Mouse (Mus musculus) lung, postnatal 25 days (tissue): ENCODE data around the gene Prtn3.

ENCODE experiments used
- DNase-seq: peaks from one replicate; pipeline ENCODE4 v3.0.0; 2022; ENCODE audit warnings: low spot score

Prtn3 gene

DNA sequence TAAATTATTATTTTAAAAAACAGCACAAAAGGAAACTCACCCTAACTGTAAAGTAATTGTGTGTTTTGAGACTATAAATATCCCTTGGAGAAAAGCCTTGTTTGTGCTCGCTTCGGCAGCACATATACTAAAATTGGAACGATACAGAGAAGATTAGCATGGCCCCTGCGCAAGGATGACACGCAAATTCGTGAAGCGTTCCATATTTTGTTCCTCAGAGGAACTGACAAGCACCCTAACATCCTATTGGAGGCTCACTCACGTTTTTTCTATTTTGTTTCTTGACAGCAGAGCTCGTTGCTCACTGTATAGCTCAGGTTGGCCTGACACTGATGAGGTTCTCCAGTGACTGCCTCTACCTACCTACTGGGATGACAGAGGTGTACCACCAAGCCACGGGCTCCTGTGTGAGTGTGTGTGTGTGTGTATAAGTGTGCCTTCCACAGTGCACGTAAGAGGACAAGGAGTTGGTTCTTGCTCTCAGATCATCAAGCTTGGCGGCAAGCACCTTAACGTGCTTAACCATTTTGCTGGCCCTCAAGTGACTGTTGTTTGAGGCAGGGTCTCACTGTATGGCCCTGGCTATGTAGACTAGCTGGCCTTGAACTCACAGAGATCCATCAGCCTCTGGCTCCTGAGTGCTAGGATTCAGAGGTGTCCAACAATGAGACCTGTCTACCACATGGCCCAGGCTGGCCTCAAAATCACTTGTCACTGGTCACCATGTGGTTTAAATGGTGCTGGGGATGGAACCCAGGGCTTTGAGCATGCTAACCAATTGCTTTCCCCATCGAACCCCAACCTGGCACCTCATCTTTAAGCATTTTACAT lies 35.0 kb downstream of the Prtn3 start:
- DNase-seq, result no peak

DNA sequence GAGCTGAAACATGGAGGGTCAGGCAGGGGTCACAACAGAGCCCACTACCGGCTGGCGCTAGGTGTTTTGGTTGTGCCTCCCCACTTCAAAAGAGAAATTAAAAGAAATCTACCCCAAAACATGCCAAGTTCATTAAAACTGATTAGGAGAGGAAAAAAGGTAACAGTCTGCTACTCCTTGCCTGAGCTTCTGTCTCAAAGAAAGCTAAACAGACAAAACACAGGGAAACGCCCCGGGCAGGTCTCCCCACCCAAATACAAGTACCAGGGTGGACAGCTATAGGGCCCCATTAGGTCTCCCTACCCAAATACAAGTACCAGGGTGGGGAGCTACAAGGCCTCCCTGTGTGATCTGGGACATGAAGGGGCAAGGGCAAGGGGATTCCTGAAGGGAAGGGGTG lies 36.3 kb downstream of the Prtn3 start, which contains the start of gene Gm26602:
TSS of gene Gm26602 (plus strand) at position 301 of the 400 bp plus-strand sequence.
- DNase-seq, result no peak

DNA sequence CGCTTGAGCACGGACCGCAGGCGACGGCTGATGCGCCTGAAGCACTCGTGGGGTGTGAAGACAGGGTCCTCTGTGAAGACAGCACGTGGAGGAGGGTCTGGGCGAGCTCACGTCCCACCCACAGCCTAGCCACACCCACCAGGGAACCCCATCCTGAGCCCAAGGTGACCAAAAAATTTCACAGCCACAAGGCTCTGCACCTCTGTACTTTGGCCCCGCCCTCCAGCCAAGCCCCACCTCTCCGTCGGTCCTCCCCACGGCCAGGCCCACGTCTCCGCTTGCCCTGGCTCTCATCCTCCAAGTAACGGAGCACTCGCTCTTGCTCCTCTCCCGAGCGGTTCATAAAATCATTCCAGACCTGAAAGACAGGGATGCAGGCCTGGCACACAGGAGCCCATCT lies 38.1 kb downstream of the Prtn3 start:
- DNase-seq, result no peak

DNA sequence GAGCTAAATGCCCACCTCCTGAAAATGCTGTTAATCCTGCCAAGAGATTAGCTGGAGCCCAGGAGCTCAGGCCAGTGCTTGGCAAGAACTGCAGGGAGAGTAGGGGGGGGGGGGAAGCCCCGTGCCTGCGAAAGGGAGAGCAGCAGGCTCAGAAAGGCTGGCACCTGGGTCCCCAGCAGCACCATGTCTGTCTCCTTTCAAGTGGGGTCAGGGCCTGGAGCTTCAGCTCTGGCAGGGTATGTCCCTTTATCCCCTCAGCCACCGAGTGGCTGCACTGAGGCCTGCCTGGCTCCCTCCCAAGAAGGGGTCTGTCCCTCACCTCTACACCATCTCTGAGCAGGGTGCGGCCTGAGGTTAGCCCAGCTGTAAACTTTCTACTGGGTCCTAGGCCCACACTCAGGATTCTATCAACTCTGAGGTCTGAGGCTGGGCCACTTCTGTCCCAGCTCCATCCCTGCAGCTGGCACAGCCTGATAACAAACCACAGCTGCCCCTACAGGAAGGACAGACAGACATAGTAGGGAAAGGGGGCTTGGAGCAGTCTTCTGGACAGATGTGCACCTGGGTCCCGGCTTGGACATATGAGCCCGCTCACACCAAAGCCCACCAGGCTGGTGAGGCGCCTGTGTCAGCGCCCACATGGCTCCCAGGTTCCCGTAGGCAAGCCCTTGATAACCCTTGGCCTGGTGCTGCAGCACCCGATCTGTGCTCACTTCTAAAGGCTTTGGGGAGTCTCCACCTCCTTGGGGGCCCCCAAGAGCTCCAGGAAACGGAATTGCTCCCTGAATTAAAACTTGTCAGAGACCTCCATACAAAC lies 40.1 kb downstream of the Prtn3 start:
- no peak for DNase-seq

DNA sequence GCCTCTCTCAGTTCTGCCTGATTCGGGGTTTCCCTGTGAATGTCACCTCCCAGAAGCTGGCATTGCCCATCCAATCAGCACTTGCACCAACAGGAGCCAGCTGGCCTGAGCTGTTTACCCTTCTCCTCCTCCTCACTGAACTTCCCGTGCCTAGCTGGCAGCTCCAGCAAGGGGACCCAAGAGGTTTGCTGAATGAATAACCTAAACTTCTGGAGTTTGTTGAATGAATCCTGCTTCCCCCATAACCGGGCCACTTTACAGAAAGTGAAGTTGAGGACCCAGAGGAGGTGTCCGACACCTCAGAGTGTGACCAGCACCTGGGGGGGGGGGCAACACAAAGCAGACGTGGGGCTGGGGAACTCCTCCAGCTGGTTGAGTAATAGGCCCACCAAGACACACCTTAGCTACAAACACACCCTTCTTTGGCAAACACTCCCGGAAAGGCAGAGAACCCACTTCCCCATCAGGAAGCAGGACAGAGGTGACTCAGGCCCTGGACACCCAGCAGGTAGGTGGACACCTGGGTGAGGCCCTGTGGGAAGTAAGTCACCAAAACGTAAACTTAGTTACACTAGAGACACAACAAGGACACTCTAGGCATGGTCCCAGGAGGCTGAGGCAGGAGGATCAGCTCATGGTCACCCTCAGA lies 40.8 kb downstream of the Prtn3 start:
- peak; percentile 71 for DNase-seq

DNA sequence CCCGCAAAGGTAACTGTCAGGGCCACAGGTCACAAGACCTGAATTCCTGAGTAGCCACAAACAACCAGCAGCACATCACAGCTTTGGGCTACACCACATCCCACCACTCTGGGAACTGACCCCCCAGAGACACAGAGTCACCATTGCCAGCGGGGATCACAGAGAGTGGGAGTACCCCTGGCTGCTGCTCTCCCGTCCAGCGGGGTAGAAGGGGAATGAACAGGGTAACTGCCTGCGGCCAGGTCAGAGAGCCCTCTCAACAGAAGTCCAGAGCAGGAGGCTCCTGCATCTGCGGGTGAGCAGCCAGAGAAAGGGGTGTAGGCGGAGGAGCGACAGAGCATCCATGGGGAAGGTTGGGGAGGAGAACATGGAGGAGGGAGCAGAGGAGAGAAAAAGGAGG lies 41.8 kb downstream of the Prtn3 start:
- DNase-seq, result no peak

DNA sequence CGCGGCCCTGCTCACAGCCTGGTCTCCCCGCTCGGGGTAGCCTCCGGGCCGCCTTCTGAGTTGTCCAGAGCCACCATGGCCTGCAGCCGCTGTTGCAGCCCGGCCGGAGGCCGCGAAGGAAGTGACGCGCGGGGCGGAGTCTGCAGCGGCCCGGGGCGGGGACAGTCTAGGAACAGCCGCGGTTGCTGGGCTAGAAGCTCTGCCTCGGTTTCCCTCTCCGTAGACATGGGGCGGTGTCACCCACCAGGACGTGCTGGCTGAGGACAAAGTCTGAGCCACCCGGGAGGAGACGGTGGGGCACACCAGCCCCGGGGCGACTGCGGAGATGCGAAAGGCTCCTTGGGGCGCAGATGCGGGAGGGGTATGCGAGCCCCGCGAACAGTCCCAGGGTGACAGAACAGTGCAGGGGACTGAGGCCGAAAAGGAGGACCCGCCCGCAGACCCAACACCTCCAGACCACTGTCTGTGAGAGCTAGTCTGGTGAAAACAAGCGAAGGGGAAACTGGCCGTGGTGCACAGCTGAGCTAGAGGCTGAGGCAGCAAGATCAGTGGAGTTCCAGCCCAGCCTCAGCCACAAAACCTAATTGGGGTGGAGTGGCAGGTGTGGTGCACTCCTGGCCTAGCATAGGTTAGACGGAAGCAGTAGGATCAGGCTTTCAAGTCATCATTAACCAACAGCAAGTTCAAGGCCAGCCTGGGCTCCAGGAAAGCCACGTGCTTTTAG lies 42.7 kb downstream of the Prtn3 start, which contains the start of gene Kiss1r:
TSS of gene Kiss1r (plus strand) at position 164 of the 724 bp plus-strand sequence.
- peak; percentile 90 for DNase-seq

DNA sequence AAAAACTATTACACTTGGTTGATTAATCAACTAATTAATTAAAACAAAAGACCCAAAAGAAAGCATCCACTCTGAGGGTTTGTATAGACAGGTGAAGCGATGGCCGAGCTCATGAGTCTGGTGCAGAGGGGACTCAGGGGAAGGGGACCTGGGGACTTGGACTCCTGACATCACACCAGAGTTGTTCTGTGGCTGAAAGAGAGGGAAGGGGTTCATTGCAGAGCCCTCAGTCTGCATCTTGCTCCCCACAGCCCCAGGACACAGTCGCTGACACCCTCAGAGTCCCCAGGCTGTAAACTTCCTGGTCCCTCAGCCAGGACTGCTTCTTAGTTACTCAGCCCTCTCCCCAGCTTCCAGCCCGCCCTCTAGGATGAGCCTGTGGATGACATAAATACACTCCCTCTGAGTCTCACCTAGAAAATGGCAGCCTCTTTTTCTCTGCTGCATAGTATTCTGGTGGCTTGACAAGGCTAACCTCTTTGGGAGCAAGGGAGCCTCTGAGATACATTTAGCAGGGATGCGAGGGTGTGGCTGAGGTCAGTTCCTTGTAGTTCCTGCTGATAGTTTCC lies 43.3 kb downstream of the Prtn3 start:
- DNase-seq, result no peak

DNA sequence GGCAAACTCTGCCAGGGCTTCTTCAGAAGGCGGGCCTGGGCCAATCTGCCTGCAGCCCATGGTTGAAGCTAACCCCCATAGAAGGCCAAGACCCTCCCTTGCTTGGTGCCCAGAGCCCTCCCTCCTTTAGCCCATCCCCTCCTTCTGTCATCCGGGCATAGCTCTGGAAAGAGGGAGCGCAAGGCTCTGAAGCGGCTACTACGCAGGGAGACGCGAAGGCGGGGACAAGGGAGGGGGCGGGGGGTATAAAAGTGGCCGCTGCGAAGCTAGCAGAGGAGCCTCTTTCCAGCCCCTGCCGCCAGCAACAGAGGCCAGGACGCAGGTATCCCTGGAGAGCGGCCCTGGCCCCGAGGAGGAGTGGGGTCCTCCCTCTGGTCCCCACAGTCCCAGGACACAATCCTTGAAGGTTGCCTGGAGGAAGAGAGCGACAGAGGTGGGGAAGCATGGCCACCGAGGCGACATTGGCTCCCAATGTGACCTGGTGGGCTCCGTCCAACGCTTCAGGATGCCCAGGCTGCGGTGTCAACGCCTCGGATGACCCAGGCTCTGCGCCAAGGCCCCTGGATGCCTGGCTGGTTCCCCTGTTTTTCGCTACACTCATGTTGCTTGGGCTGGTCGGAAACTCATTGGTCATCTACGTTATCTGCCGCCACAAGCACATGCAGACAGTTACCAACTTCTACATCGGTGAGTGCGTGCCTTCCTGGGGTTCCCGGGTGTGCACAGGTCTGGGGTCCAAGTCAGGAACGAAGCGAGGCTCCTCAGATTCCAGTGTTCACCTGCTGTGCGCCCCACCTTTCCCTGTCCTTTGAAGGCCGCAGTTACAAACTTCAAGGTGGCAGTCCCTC lies 44.2 kb downstream of the Prtn3 start:
- no peak for DNase-seq

DNA sequence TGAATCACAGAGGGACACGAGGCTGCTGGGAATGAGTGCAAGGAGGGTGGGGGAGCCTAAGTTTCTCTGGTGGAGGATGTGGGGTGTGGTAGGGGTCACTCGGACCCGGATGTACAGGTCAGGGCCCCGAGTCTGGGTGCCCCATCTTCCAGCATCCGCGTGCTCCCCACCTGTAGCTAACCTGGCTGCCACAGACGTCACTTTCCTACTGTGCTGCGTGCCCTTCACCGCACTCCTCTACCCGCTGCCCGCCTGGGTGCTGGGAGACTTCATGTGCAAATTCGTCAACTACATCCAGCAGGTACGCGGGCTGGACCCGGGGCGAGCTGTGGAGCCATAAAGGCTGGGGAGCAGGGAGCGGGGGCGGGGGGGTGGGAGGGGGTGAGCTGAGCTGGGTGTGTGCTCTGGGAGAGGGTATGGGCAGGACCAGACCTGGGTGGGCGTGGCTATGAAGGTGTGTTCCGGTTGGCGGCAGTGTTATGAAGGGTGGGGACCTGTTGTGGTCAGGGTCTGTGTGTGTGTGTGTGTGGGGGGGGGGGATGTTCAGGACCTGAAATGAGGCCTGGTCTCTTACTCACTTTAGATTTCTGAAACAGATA lies 45.1 kb downstream of the Prtn3 start:
- no peak for DNase-seq

DNA sequence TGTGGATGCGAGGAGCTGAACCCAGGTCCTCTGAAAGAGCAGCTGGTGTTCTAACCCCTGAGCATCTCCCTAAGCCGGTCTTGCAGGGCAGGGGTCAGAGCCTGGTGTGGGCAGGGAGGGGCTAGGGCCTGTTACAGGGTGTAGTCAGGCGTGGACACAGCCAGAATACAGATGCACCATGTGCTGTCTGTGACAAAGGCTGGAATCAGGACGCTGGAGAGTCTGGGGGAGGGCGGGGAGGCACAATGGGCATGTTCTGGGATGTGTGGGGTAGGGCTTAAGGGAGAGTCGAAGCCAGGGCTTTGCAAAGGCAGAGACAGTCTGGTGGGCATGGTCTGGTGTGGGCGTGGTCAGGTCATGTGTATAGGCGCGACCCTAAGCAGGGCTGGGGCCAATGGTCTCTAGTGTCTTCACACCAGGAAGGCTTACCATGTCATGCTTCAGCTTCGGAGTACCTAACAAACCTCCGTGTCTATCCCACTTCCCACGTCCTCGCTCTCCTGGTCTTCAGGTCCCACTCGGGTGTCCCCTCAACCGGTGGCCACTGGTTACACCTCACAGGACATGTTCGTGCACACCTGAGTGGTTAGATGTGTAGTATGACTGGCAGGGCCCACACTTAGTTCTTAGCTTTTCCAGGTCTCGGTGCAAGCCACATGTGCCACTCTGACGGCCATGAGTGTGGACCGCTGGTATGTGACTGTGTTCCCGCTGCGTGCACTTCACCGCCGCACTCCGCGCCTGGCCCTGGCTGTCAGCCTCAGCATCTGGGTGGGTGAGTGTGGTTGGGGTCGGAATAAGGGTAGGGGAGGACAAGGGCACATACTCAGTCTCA lies 46.0 kb downstream of the Prtn3 start:
- no peak for DNase-seq

DNA sequence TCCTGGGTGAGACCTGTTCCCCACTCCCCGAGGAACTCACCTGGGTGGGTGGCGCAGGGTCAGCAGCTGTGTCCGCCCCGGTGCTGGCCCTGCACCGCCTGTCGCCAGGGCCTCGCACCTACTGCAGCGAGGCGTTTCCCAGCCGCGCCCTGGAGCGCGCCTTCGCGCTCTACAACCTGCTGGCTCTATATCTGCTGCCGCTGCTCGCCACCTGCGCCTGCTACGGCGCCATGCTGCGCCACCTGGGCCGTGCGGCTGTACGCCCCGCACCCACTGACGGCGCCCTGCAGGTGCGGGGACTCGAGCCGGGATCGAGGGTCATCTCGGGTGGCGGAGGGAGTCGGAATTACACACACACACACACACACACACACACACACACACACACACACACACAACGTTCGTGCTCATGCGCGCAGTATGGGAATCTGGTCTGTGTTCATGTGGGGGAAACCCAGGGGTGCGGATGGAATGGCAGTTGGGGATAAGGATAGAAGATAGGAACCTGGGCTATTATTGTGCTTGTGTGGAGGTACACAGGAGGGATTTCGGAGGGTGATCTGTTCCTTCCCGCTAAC lies 46.8 kb downstream of the Prtn3 start, which contains the start of gene R3hdm4:
TSS of gene R3hdm4 (minus strand) at position 251 of the 578 bp plus-strand sequence.
- no peak for DNase-seq

DNA sequence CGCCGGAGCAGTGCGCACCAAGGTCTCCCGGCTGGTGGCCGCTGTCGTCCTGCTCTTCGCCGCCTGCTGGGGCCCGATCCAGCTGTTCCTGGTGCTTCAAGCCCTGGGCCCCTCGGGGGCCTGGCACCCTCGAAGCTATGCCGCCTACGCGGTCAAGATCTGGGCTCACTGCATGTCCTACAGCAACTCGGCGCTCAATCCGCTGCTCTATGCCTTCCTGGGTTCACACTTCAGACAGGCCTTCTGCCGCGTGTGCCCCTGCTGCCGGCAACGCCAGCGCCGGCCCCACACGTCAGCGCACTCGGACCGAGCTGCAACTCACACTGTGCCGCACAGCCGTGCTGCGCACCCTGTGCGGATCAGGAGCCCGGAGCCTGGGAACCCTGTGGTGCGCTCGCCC lies 47.3 kb downstream of the Prtn3 start:
- DNase-seq, result no peak

DNA sequence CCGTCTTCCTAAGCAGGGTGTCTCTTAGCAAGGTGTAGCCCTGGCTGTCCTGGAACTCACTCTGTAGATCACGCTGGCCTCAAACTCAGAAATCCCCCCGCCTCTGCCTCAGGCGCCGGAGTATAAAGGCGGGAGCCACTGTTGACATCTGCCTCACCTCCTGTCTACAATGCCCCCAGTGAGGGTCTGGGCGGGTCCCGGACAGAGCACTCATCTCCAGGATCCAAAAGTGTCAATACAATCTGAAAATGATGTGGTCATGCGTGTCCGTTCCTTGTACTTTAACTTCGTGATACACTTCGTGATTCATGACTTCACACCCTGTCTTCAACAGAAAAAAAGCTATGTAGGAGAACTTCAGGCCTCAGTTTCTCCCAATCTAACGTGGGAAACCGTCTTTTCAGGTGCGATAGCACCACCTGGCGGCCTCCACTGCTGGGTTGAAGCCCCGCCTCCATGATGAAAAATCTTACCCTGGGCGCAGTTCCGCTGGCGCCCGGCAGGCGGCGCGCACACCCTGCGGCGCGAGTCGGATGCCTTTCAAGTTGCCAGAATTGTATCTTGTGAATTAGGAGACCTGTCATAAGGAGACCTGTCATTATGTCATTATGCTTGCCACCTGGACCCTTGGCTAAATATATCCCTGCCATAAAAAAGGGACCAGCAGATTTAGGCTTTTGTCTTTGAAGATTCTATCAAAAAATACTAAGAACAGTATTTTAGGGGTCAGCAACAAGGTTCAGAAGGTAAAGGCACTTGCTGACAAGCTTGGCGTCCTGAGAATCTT lies 50.9 kb downstream of the Prtn3 start:
- DNase-seq, result peak; percentile 91

DNA sequence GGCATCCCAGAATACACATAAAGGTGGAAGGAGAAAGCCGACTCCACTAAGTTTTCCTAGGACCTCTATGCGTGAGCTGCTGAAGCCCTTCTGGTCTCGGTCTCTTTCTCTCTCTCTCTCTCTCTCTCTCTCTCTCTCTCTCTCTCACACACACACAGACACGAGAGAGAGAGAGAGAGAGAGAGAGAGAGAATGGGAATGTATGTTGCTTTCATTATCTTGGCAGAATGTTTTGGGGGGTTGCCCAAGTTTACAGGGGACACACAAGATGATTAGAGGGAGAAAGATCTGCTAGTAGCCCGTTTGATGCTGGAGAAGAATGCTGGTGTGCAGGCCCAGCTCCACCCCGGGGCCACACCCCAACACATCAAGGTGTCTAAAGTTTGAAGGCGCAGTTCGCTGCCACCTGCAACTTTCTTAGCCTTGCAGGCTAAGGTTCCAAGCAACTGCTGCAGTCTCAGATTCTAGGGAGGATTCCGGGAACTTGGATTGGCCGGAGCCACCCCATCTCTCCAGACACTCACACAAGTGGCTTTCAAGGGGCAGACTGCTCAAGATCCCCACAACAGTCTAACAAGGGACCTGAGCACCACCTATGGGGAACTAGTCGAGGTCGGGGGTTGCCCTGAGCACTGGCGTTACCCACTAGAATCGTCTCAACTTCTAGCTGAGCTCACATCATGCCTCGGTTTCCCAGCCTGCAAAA lies 51.7 kb downstream of the Prtn3 start:
- DNase-seq, result no peak

DNA sequence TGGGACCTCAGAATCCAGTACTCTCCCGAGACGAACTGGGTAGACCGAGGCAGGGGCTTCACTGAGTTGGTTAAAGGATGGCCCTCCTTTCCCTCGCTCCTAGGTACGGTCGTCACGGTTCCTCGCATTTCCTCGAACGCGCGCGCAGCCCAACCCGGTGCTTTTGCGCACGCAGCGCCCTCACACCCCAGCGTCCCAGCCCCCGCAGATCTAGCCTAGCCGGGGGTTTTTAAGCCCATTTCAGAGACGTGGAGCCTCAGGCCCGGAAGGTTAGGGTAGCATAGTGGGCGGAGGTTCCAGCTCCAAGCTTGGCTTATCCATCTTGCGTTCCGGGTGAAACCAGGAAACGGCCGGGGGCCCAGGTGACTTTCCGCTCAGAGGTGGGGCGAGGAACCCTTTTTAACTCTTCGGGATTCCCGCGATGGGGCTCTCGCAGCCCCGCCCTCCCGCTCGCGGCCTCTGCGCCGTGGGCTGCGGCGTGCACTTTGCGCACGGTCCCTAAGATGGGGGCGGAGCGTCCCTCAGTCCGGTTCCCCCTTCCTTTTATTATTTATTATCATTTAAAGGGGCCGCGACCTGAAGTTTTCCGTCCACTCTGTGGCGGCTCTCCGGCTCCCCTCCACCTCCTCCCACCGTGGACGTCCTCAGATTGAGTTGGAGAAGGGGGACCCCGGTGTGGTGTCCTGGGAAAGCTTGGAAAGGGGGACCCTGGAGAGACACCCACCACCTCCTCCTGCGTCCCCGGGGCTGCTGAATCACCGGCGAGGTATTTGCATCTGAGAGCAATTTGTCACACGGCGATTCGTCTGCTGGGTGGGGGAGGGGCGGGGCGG lies 52.4 kb downstream of the Prtn3 start, which contains the start of gene Arid3a:
TSS of gene Arid3a (plus strand) at position 553 of the 833 bp plus-strand sequence.
- DNase-seq, result peak; percentile 91
